Mouse (Mus musculus): ENCODE measurements at regions not wholly inside any gene's neighbourhood (a gene's known extent, or its start where the extent isn't known, plus 50 kb on each side); places are given as distances from the start of the nearest gene placed in this dataset.

DNA sequence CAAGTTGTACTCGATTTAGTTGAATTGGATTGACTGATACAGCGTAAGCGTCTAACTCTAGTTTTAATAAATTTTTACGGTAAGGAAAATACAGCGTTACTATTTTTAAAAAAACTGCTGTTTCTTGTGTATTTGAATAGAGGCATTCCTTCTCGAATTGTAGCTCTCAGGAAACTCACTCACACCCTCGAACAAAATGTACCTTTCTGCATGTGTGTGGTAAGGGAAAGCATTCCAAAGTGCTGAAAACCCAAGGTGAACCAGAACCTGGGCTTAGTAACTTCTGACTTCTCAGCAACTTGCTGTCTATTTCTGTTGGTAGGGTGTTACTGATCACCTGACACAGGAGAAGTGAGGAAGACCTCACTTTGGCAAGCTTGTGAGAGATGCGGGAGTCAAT is 247.0 kb downstream of the Nr2f2 start:
- no peak for DNase-seq (ENCODE audit: low spot score)
- intact Hi-C loops (cut with DNase I): loop anchor here (5.0 kb wide), 1 partner anchor 218 kb away; no protein-coding TSS in a partner anchor

DNA sequence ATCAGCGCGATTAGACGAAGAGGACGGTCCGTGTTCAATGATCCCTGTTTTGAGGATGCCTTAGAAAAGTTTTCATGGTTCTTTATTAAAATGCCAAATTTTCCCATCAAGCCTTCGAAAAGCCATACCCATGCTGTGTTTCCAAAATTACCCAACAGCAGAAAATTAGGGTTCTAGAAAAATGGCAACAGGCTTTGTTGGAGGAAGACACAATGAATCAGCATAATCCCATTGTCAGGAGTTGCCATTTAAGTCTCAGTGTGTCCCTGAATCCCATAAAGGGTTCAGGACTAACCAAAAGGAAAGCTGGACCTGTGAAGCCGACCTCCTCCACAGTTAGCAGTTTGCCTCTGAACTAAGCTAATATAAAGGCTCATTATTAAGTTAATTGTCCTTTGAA is 247.6 kb downstream of the Nr2f2 start:
- intact Hi-C loops (cut with DNase I): loop anchor here (5.0 kb wide), 1 partner anchor 218 kb away; no protein-coding TSS in a partner anchor
- DNase-seq (ENCODE audit: low spot score): no peak

DNA sequence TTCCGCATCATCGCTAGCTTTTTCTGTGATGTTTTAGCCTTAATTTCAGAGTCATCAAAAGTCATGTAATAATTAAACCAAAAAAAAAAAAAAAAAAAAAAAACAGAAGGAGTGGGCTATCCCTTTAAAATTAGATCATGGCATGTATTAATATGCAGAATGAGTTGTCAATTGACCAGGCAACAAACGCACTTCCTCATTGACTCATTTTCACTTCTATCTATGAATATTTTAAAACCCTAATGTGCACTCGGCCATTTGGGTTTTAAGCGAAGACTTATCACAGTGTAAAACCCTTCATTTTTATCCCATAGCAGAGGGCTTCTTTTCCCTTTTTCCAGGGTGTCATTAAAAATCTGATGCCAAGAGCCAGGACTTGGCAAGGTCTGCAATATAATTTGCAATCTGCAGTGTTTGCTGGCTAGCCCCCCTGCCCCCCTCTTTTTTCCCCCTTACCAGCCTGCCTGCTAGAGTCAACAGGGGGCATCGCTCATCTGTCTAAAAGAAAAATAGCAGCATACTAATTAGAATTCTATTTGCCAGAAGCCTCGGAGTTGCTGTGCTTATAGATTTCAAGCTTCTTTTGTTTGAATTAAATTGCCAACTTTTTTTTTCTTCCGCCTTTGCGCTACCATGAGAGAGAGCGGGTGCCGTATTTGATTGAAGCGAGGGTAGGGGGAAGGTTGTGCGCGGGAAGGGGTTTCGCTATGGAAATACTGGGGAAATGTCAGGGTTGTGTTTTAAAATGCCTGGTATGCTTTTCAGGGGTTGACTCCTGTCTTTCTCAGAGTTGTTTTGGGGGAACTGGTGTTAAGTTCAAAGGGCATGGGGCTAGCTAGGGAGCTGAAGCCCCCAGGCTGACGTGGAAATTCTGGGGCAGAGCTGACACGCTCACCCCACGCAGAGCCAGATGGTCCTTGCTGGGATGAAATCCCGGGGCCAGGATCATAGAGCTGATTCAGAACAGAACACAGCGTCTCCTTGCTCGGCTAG is 248.3 kb downstream of the Nr2f2 start:
- intact Hi-C loops (cut with DNase I): loop anchor here (5.0 kb wide), 1 partner anchor 219 kb away; no protein-coding TSS in a partner anchor
- DNase-seq (ENCODE audit: low spot score): no peak

DNA sequence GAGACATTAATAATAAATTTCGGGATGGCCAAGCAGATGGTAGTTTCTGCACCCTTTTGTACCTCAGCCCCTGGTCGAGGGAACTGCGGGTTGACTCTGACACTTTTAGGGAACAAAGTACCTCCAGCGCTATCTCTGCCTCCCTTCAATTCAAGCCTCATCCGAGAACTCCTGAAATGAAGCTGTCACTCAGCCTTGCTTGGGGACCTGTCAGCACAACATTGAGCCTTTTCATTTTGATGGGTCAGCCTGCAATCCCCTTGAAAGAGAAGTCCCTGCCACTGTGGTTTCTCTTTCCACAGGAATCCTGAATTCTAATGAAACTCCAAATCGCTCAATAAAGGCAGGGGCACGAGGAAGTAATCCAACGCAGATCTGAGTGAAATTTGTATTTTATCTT is 257.5 kb downstream of the Nr2f2 start:
- intact Hi-C loops (cut with DNase I): no loop called here
- DNase-seq (ENCODE audit: low spot score): no peak

DNA sequence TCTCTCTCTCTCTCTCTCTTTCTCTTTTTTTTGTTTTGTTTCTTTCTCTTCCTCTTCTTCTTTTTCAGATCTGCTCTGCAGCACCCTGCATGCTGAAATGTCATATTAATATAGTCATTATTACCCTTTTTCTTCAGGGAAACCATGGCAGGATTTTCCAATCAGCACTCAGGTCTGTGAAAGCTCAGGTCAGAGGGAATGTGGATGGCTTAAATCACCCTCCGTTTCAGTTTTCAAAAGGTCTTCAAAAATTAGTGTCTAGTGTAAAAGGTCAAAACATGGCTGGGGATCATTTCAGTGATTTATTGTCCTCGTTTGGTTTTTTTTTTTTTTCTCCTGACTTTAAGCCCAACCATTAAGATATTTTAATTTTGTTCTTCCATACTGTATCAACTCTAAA is 261.5 kb downstream of the Nr2f2 start:
- no peak for DNase-seq (ENCODE audit: low spot score)
- intact Hi-C loops (cut with DNase I): no loop called here

DNA sequence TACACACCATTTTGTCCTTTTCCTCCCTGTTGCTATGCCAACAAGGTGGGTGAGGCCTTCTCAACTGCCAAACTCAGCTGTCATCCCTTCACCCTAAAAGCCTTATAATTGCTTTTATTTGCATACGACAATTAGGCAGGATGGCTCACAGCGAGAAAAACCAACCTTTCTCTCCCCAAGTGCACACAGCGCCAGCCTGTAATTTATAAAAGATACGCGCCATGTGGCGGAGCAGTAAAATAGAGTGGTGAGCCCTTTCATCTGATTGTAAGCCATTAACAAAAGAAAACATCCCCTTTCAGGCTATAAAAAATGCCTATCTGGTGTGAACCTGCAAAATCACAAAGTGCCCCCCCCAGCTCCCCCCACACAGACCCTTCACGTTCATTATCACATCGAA is 262.0 kb downstream of the Nr2f2 start:
- intact Hi-C loops (cut with DNase I): no loop called here
- DNase-seq (ENCODE audit: low spot score): no peak

DNA sequence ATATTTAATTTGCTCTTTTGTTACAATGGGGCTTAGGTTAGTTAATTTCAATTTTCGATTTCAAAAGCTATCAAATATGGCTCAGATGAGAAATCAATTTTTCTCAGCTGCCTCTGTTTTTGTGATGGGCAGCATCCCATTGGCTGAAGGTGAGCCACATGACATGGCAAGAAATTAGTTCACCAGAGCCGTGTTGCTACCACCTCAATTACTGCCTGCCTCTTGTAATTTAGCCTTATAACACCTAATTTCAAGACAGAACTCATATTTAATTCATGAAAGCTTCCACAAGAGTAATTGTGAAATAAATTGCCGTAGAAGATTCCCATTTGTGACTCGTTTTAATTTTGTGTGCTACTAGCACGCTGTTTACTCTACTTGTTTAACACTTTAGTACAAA is 262.9 kb downstream of the Nr2f2 start:
- DNase-seq (ENCODE audit: low spot score): no peak
- intact Hi-C loops (cut with DNase I): no loop called here

DNA sequence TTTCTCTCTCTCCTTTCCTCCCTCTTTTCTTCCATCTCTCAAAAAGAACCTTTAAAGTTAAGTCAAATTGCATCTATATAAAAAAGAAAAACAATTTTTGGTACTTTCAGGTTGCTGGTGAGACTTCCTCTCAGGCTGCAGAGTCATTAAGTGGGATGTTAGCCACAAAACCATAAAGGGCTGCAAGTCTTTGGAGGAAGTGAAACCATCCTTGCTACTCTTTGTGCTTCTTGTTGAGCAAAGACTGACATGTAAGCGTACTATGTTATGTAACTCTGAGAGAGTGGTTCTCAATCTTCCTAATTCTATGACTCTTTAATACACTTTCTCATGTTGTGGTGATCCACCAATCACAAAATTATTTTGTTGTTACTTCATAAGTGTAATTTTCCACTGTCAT is 267.5 kb downstream of the Nr2f2 start:
- intact Hi-C loops (cut with DNase I): no loop called here

DNA sequence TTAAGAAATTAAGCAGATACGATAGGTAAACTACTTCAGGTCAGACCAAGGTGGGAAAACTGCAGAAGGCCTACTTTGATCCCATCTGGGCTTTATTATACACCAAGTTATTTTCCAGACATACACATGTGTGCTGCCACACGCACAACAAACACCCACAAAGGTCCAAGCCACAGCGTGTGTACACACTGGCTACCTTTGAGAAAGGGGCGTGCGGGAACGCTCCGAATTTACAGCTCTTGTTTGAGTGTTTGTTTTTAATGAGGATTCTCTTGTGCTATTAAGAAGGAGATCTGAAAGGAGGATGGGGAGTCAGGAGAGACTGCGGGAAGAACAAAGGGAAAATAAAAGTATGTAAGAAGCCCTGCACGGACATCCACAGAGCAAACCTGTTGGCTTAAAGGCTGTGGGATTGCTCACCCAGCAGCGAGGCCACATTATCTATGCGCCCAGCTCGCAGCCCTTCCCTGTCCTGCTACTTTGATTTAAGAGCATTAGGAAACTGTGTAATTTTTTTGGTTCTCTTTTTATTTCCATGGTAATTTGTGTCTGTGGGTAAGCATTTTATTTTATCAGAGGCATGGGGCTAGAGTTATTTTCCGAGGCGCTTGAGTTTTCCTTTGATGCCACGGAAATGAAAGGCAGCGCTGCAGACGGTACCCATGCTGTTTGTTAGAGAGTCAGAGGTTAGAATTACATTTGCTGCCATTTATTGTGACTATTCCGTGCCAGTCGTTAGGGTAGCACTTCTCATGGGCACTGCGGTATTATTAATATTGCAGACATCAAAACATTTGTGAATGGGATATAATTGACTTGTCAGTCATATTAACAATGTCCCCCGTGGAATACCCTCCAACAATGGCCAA is 272.4 kb downstream of the Nr2f2 start:
- DNase-seq (ENCODE audit: low spot score): no peak
- intact Hi-C loops (cut with DNase I): no loop called here

More for the DNA sequence above, 267.5 kb downstream of the Nr2f2 start:
- DNase-seq (ENCODE audit: low spot score): no peak

DNA sequence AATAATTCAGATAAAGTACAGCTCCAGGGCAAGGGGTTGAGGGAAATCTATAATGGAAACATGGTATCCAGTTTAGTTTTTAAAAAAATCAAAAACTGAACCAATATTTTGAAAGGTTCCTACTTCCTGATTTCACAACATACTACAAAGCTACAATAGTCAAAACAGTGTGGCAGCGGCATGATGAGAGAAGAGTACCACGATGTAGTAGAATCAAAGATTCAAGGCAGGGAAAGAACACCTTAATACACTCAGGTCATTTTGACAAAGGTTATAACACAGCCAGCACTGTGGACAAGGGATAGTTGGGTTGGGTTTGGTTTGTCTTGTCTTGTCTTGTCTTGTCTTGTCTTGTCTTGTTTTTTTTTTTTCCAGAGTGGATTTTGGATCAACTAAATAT is 274.4 kb downstream of the Nr2f2 start:
- intact Hi-C loops (cut with DNase I): no loop called here
- no peak for DNase-seq (ENCODE audit: low spot score)

DNA sequence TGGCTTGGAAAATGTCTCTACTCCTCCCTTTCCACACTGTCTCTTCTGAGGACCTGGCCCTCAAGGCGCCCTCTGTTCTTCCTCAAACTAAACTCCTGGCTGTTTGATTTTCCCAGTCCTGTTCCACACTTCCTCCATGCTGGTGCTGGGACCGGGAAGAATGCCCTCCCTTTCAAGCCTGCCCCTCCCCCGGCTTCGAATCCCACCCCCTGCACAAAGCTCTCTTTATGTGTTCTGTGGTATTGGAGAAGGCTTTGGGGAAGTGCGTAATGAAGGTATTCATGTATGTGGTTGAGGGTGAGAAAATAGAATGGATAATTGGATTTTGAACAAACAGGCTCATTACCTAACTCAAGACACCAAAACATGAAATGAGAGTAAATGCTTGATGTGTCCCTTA is 277.4 kb downstream of the Nr2f2 start:
- intact Hi-C loops (cut with DNase I): no loop called here
- DNase-seq (ENCODE audit: low spot score): no peak

DNA sequence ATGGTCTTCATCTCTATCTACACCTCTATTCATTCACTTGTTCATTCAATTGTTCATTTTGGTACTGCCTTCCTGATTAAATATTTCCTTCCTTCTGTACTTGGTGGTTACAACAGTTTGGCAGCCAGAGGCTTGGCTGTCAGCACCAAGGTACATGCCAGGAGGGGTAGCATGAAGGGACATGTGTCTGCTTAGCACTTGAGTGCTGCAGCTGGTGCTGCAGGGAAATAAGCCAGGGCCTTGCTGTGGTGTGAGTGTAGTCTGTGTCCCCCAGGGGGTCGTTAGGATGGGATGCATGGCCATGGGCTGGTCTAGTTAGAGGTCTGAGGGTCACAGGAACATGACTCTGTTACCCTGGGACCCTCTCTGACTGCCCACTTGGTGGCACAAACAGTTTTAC is 296.9 kb downstream of the Nr2f2 start:
- no peak for DNase-seq (ENCODE audit: low spot score)
- intact Hi-C loops (cut with DNase I): no loop called here

DNA sequence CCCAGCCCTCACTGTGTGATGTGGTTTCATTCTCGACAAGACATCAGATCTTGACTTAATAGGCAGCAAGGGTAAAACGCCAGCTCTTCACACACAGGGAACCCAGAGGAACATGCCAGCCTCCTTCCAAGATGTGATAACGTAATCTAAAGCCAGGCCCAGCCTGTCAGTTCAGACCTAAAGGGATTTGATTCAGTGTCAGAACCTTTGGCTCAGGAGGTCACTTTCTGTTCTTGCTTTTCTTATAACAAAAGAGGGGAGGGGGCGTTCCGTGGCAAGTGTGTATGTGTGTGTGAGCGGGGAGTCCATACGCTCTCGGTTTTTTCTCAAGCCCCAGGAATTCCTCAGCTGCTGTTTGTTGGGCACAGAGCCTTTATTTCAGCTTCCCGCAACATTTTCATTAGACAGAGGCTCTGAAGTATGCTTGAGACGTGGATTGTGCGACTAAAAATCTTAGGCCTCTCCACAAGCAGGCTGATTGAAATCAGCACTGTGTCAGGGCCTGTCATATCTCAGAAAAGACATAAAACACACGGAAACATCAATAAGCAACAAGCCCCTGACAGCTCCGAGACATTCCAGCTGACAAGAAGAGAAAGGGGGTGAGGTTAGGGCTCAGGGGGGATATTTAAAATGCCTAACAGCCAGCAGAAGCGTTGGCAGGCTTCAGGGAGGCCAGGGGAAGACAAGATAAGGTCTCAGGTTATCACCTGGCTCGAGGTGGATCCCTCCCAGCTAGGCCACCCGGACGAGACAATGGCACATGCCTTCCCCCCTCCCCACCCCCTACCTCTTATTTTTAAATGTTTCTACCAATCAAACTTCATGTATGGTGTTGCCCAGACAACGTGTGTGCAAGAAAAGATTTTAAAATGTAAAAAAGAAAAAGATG is 298.5 kb downstream of the Nr2f2 start:
- DNase-seq (ENCODE audit: low spot score): no peak
- intact Hi-C loops (cut with DNase I): no loop called here

DNA sequence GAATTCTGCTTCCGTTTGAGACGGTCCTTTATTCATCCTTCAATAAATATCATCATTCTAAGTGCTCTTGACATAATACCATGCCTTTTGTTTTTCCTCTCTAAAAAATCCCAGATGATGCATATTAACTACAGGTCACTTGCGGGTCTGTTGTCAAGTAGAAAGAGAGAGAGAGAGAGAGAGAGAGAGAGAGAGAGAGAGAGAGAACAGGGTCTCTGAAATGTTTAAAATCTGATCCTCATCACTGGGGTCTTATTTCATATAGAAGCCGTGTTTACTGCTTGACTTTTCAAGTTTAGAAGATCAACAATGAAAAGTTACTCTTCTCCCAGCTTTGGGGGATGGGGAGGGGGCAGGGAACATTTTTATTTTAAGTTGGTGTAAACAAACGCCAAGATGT is 299.5 kb downstream of the Nr2f2 start:
- DNase-seq (ENCODE audit: low spot score): no peak
- intact Hi-C loops (cut with DNase I): no loop called here

DNA sequence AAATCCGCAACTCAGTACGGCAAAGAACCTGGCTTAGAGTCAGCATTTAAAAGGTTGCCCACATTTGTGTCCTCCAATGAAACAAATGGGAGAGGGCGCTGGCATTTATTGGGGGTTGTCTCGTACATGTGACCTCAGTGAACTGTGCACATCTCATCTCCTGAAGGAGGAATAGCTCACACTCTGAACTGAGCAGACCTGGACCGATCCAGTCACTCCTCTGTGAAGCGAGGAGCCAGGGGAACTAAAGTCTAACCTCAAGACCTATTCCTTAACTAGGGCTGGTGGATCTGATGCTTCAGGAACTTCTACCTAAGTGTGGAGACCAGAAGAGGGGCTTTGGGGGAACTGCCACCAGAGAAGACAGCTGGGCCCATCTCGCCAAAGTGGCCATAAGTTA is 300.1 kb downstream of the Nr2f2 start:
- intact Hi-C loops (cut with DNase I): no loop called here
- DNase-seq (ENCODE audit: low spot score): no peak

DNA sequence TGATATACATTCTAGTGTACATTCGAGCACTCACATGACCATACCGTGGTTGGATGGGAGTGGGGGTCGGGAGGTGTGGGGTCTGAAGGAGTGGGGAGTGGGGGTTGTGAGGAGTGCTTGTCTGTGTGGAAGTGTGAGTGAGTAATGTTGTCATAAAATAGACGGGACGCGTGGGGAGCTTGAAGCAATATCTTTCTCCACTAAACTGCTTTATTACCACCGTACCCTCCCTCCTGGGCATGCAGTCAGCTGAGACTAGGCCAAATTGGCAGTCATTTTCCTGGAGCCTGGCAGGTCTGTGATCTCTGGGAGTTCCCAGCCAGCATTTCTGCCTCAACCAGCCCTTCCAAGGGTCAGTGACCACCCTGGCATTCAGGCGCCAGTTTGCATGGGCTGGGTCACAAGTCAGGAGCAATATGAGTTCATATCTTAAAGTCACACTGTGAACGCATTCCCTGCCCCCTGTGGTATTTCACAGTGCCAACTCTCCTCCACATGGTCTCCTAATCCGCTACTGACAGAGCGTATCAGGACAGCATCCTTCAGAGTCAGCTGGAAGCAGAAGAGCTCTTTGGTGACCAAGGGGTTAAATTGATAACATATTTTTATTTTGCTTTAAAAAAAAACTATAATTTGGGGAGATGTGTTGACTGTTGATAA is 300.9 kb downstream of the Nr2f2 start:
- intact Hi-C loops (cut with DNase I): no loop called here
- DNase-seq (ENCODE audit: low spot score): no peak

DNA sequence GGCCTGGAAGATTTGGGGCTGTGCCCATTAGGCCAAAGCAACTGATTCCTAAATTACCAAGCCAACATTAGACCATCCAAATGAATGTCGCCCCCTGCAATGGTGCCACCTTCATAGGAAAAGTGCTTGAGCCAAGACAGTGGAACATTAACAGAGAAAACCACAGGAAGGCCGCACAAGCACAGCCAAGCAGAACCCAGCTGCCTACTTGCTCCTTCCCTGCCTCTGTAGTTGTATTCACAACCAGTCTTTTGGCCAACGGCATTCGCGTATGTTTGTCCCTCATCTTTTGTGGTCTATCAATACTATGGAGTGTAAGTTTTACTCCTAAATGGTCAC is 319.2 kb downstream of the Nr2f2 start:
- no peak for DNase-seq (ENCODE audit: low spot score)
- intact Hi-C loops (cut with DNase I): no loop called here

DNA sequence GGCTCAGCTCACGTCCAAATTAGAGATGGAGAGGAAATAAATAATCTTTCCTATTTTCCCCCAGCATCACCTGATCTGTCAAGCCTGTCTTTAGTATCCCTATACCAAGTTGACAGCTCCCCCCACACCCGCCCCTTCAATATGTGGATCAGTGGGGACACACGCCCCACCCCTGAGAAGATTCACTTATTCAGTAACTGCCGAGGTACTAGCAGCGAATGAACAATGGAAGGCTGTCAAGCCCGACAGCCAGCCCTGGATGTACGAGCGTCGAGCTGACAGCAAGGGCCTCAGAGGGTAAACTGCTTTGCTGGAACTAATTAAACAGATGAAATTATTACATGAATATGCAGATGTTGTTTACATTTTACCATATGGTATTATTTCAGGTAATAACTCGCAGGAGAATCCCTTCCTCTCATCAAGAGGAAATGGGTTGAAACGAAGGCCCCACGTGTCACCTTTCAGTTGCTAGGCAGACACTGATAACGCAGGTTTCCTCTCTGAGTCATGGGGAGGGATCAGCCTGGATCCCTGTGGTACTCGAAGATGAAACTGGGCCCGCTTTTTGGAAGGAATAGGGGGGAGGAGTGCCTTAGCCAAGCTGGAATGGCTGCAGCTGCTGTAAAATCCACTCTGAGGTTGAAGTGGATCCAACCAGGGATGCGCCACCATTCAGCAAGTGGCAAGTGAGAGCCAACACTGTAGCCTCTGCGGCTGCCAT is 319.7 kb downstream of the Nr2f2 start:
- no peak for DNase-seq (ENCODE audit: low spot score)
- intact Hi-C loops (cut with DNase I): no loop called here

DNA sequence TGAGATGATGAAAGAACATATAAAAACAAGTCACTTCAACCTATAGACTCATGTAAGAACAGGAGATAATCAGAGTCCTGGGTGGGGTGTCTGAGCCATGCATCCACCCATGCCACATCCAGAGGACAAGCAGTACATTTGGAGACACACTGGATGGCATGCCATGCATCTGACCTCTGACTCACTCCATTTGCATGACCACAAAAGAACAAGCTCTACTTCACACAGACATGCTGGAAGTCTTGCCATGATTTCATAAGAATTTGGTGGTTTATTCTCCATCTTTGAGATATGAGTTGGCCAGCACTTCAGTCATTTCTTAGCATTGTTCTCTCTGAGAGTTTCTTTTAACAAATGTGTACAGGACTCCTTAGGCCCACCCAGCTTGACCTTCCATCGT is 329.5 kb downstream of the Nr2f2 start:
- intact Hi-C loops (cut with DNase I): no loop called here

More for the DNA sequence above, 329.5 kb downstream of the Nr2f2 start:
- DNase-seq (ENCODE audit: low spot score): no peak

Data from heart, postnatal 25 days (tissue).